Mouse (Mus musculus) cerebellum, postnatal 25 days (tissue): Measurements from ENCODE around the gene Olfr798.

ENCODE experiments used
- DNase-seq, 2 experiments: peaks; one replicate each; pipeline ENCODE4 v3.0.0; 2021; ENCODE audit warnings: mixed read lengths in 2 of 2

Olfr798 gene

GRCm38 (mm10) chr10:129627834-129628233 lies at the start of gene Olfr798:
Gene Olfr798, minus strand, starts transcription at chr10:129627934.
- DNase-seq, result no peak

GRCm38 (mm10) chr10:129673765-129674164 lies 46.0 kb upstream of the Olfr798 start, which contains the start of gene Olfr801:
Gene Olfr801, minus strand, starts transcription at chr10:129673865.
- no peak for DNase-seq

- DNase-seq, result no peak
Measured at GRCm38 (mm10) chr10:129657394-129657793, 29.7 kb upstream of the Olfr798 start, which contains the start of gene Olfr800. Gene Olfr800, plus strand, starts transcription at chr10:129657694.

- no peak for DNase-seq
Measured at GRCm38 (mm10) chr10:129651763-129652162, 24.0 kb upstream of the Olfr798 start.

- no peak for DNase-seq
Measured at GRCm38 (mm10) chr10:129637184-129637583, 9.4 kb upstream of the Olfr798 start, which contains the start of gene Olfr799. Gene Olfr799, plus strand, starts transcription at chr10:129637484.

- DNase-seq, result no peak
Measured at GRCm38 (mm10) chr10:129623251-129623650, 4.5 kb downstream of the Olfr798 start.

GRCm38 (mm10) chr10:129621724-129622123 lies 6.0 kb downstream of the Olfr798 start:
- no peak for DNase-seq

- no peak for DNase-seq
Measured at GRCm38 (mm10) chr10:129612470-129612869, 15.3 kb downstream of the Olfr798 start, which contains the start of gene Olfr796. Gene Olfr796, minus strand, starts transcription at chr10:129612570.

GRCm38 (mm10) chr10:129577066-129577465 lies 50.7 kb downstream of the Olfr798 start:
- no peak for DNase-seq
